ENCODE assay signal across 14 mouse cellular contexts in genomic region chr5:92484880-92485279, GRCm38 (mm10). TPM values are rescaled to one million over a fixed set of nuclear protein-coding genes. Genes with fewer than 3 reads are reported as not detected.
A peak's percentile ranks its signal among the peaks of the same experiment; 100 is the strongest.
DNase-seq lines count a peak whose midpoint lies in the region; ATAC-seq lines count a peak whose summit lies in the region.
"Had no signal": no experiment of that assay in that cellular context is flagged by ENCODE, and none has a peak within 500 bp of the region (broad histone marks: within the 10 kb centered on the region; RNA-seq: fewer than 3 reads in every experiment).

No protein-coding gene starts in this region.

- peaks cover 20% of the 10 kb centered on the region for H3K4me1 ChIP-seq in brown adipose tissue, adult 24 weeks (ENCODE audit: control insufficient read depth, insufficient read depth, insufficient read length, low read length)

- H3K4me3 ChIP-seq in brown adipose tissue, adult 24 weeks (ENCODE audit: insufficient read depth, low read depth, low read length), result no peak overlapping the region
- H3K4me3 ChIP-seq: layer of hippocampus, adult 2 months had no signal

- peak; percentile 64 for ATAC-seq in megakaryocyte, adult 5-6 weeks (ENCODE audit: poor library complexity, severe bottlenecking)
- ATAC-seq: intestine, embryonic 16.5 days had no signal

- peak; percentile 36 for DNase-seq in lung, postnatal 10 days
- no peak for DNase-seq in lung, postnatal 4 days
- DNase-seq in thymus, postnatal 36 days, result peak; percentile 66 to 81
- DNase-seq in urinary bladder, postnatal 10 days (ENCODE audit: low spot score), result no peak
- DNase-seq in adrenal gland, postnatal 10 days, result no peak
- no peak for DNase-seq in adipocyte (ENCODE audit: low spot score)
- DNase-seq: embryo, embryonic 11 days; gastrocnemius, postnatal 10 days; heart, postnatal 14 days had no signal

- peak overlapping the region; percentile 89; the same call in 1 of the 2 replicates for H3K27ac ChIP-seq in brown adipose tissue, adult 24 weeks (replicated peaks; ENCODE audit: low read depth, low read length)
- H3K27ac ChIP-seq: layer of hippocampus, adult 2 months; macrophage had no signal

RNA-seq across cellular contexts. Expression of gene Scarb2, which starts 21.8 kb away (rescaled TPM):
- 50.9 and 52.2 TPM in 2 replicates for polyA plus RNA-seq in brown adipose tissue, adult 24 weeks (2012; ENCODE audit: insufficient read depth, insufficient read length, missing spikeins)
- 52.0 and 52.9 TPM in 2 replicates for total RNA-seq in megakaryocyte, adult 5-6 weeks (2015)
- total RNA-seq in megakaryocyte, adult 5-6 weeks (2017), result 79.9 and 82.0 TPM in 2 replicates
- 10 to 100 TPM; 79.6 to 80.6 TPM for total RNA-seq in adrenal gland, postnatal 10 days (2021)

RNA-seq across cellular contexts. Expression of gene Nup54, which starts 49.9 kb away (rescaled TPM):
- 20.3 and 20.9 TPM in 2 replicates for polyA plus RNA-seq in brown adipose tissue, adult 24 weeks (2012; ENCODE audit: insufficient read depth, insufficient read length, missing spikeins)
- total RNA-seq in megakaryocyte, adult 5-6 weeks (2015), result 49.7 and 63.3 TPM in 2 replicates
- total RNA-seq in megakaryocyte, adult 5-6 weeks (2017), result 56.8 and 73.3 TPM in 2 replicates
- 10 to 100 TPM; 30.3 to 34.0 TPM for total RNA-seq in adrenal gland, postnatal 10 days (2021)

Comparison
In these comparisons a context has a peak if more than half of its experiments do, and no peak if none do; other contexts are left out.
1. DNase-seq: peak in lung, postnatal 10 days (single experiment) and thymus, postnatal 36 days (2 of 2); none in lung, postnatal 4 days (0 of 2), urinary bladder, postnatal 10 days (single experiment), adrenal gland, postnatal 10 days (single experiment) and adipocyte (single experiment).